Mouse (Mus musculus) cerebellum, adult 18-20 months (tissue): Measurements from ENCODE around the gene Cckbr.
A peak's percentile ranks its signal among the peaks of the same experiment; 100 is the strongest.
"Not testable (repeated sequence)": the region's sequence is repeated elsewhere in the genome, so short reads cannot be mapped to it uniquely, and the experiment has no call there.

Experiments
- DNase-seq, 2 experiments: peaks; one replicate each; pipeline ENCODE4 v3.0.0; 2021

Gene Cckbr

GRCm38 (mm10) chr7:105441426-105441825 is 15.9 kb downstream of the Cckbr start:
- no peak for DNase-seq

- DNase-seq: no peak
These were observed 19.5 kb downstream of the Cckbr start for GRCm38 (mm10) chr7:105445076-105445475.

DNA sequence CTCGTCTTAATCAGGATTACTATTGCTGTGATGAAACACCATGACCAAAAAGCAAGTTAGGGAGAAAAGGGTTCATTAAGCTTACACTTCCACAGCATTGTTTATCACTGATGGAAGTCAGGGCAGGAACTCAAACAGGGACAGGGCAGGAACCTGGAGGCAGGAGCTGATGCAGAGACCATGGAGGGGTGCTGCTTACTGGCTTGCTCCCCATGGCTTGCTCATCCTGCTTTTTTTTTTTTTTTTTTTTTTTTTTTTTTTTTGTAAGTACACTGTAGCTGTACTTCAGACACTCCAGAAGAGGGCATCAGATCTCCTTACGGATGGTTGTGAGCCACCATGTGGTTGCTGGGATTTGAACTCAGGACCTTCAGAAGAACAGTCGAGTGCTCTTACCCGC is 27.8 kb downstream of the Cckbr start:
- DNase-seq: not testable (repeated sequence)

- DNase-seq: no peak
These were observed 33.0 kb downstream of the Cckbr start for GRCm38 (mm10) chr7:105458546-105458945.

DNA sequence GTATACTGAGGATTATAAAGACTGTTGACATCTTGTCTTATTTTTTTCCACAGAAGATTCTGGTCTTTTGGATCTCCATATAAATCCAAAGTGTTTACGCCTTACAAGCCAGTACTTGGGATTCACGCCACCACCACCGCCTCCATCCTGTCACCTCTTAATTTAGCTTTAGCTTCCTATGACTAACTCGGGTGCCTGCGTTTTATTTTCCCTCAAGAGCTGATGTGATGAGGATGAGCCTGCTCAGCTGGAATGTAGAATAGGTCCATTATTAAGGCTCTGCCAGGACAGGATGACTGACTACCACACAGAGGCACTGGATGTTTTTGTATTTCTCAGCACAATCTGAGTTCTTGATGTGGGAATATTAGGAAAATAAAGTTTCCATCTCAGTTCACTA is 40.0 kb downstream of the Cckbr start:
- DNase-seq: not testable (repeated sequence)

- DNase-seq: no peak
These were observed 47.1 kb downstream of the Cckbr start for GRCm38 (mm10) chr7:105472607-105473006.

DNA sequence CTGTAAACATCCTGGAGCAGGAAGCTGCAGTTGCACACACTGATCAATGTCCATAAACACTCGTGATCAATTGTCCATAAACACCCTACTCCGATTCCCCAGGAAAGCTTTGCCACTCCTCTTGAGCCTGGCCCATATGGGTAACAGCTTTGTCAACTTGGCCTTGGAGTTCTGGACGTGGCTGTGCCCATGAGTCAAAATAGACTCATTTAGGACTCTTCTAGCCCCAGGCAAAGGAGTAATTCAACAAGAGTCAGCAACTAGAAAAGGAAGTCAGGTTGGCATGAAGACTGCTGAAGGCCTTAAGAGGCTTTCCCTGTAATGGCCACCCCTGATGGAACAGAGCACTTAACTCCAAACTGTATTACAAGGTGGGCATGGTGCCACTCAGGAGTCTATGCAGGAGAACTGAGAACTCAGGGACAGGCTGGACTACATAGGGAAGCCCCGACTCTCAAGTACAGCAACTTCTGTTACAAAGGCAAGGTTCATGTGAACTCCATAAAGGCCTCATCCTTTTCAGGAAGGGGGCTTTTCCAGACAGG is 49.3 kb downstream of the Cckbr start:
- DNase-seq: no peak

- DNase-seq: no peak
These were observed 49.9 kb downstream of the Cckbr start for GRCm38 (mm10) chr7:105475396-105475949.

- no peak for DNase-seq
These were observed 51.3 kb downstream of the Cckbr start for GRCm38 (mm10) chr7:105476683-105477432.

- no peak for DNase-seq
These were observed 51.8 kb downstream of the Cckbr start for GRCm38 (mm10) chr7:105477433-105477700.

- DNase-seq: peak; percentile 40 to 49
These were observed 52.3 kb downstream of the Cckbr start for GRCm38 (mm10) chr7:105477841-105478240.

DNA sequence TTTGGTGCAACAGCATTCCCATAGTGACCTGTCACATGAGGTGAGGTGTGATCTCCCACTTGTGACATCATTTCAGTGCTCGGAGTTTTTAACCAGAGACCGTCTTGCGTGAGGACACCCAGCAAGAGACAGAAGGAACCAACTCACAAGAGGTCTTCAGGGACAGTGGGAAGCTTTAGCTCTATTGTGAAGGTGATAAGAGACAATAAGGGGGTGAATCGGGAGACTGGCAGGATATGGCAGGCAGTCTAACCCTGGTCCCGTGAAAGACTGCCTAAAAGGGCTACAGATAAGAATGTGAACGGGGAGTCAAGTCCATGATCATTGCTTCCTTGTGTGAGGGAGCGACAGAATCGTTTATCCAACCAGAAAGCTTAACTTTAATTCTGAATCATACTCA is 52.8 kb downstream of the Cckbr start:
- DNase-seq: no peak

- no peak for DNase-seq
These were observed 53.7 kb downstream of the Cckbr start for GRCm38 (mm10) chr7:105479232-105479631.

DNA sequence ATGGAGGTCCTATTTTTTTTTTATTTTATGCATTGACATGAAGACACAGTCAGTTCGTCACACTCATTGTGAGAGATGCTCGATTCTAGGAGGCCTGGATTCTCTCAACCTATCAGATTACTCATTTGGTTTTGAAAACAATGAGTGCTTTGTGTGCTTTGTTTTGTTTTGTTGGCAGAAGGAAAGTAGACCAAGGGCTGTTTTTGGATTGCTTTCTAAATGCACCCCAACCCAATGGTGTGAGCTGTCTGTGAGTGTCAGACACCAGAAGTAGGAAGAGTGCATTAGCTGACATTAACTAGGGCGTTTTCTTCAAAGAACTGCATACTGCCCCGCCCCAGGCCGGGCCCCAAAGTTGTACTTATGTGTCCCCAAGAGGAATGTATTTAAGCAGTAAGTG is 54.5 kb downstream of the Cckbr start:
- no peak for DNase-seq

DNA sequence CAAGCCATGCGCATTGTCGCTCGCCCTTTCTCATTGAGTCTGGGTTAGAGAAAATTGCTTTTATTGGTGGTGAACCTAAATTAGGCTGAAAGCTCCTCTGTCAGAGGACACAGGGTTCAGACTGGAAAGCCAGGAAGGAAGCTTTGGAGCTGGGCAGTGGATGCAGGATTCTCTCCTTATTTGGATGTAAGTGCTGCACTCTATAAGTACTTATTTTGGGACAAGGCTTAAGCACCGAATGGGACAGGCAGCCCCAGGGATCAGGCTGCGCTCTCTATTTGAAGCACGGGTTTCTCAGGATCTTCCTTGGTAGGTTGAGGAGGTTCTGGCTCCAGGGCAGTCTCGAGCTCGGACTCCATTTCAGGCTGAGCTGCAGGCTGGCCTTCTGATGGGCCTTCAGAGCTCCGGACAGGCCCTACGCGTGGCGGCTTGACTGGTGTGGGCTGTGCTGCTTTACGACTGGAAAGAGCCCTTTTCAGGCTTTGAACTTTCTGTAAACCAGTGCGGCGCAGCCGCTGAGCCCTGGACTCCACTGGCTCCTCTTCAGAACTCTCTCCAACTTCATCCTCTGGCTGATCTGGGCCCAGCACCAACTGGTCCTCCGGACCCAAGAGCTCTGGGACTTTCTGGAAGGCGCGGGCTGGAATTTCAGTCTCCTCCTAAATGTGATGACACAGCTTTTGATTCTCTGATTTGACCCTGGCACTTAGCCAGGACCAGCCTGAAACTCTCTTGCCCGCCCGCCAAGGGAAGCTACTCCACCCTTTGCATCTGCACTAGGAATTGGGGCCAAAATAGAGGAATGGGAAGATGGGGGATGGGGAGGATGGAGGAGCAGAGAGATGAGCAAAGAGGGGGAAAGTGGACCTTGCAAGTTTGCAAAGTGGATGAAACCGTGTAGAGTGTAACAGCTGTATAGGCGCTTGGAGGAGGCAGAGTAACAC is 55.3 kb downstream of the Cckbr start:
- peak; percentile 14 to 30 for DNase-seq

- peak; percentile 57 to 62 for DNase-seq
These were observed 56.2 kb downstream of the Cckbr start, which contains the start of gene Cavin3 for GRCm38 (mm10) chr7:105481505-105482411. Gene Cavin3 (minus strand): TSS chr7:105482300.

DNA sequence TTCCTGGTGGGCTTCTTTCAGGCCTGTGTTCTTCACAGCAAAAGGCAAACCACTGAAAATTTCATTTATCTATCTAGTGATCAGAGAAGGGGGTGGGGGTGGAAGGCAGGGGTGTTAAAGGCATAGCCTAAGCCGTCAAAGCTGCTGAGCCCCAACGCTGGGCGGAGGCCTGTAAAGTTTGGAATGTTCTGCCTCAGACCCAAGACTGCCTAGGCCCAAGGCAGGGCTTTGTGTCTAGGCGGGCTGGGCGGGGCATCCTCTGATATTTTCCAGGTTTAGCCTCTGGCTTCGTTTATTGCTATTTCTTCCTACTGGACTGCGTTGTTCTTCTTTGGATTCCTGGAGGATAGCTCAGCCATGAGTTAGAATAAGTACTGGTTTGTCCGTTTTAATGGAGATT is 56.9 kb downstream of the Cckbr start:
- DNase-seq: no peak

DNA sequence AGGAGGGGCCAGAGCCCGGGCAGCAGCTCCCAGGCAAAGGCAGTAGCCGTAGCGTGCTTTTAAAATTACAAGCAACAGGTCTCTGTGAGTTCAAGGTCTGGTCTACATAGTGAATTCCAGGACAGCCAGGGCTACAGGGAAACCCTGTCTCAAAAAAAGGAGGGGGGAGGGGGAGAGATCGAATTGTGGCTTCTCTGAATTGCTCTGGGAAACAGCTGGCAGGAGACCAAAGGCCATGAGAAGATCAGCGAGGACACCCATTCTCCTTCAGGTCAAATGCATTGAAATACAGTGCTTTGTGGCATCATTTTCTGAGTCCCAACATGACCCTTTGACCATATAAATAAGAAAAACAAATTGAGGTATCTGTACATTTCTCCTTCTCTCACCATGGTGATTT is 59.5 kb downstream of the Cckbr start:
- no peak for DNase-seq

- no peak for DNase-seq
These were observed 61.8 kb downstream of the Cckbr start for GRCm38 (mm10) chr7:105487104-105487876.

GRCm38 (mm10) chr7:105497881-105498280 is 72.3 kb downstream of the Cckbr start:
- DNase-seq: no peak

DNA sequence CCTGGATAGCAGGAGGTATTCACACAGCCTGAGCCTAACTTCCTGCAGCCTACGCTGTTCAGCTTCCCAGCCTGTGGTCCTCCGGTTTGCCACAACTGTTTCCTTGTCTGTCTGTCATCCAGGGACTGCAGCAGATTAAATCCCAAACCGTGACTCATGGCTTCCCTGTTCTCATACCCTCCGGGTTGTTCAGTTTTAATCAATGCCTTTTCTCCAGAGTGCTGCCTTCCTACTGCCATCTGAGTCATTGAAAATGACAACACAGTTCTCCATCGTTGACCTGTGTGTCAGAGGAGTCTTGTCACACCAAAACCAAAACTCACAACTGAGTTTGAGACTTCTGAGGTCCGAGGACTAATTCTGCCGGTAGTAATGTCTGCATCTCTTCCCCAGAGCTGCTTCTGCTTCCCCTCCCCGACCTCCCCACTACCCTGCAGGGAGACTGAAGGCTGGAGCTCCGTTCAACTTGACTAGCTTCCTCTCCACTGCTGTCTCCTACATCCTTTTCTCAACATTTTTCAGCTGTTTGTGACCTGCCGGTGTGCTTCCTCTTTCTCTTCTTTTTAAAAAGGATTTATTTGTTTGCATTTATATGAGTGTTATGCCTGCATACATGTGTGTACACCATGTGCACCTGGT is 73.4 kb downstream of the Cckbr start:
- DNase-seq: no peak
